Mouse (Mus musculus): ENCODE measurements at regions not wholly inside any gene's neighbourhood (a gene's known extent, or its start where the extent isn't known, plus 50 kb on each side); places are given as distances from the start of the nearest gene placed in this dataset.
A peak's percentile ranks its signal among the peaks of the same experiment; 100 is the strongest.

DNA sequence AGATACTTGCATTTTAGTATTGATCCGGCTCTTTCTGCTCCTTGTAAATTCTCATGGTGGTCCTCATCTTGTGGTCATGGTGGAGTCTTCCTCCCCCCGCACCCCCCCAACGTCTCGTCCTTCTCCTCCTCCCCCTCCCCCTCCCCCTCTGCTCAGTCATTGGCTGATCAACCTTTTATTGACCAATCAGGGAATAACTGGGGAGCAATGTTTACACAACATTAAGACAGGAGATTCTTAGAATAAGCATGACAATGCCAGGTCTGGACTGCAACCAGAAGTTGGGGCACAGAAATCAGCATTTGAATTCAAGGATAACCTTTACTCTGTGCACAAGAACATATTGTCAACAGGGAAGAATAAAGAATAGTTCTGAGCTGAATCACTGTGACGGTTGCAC, 89.4 kb upstream of the Arid2 start:
- no peak for TF ChIP-seq CTCF (conservative IDR thresholded peaks at IDR 0.05; ENCODE audit: low read length)
- TF ChIP-seq POU5F1 (IDR thresholded peaks at IDR 0.05; ENCODE audit: borderline replicate concordance, low read length), result peak; percentile 65; the same call in 1 of the 2 replicates
- TF ChIP-seq NANOG (IDR thresholded peaks at IDR 0.05; ENCODE audit: borderline replicate concordance, low read length), result no peak
